Mouse (Mus musculus) mouse trophoblast stem cell (cell line): Measurements from ENCODE around the gene Defb21.

Experiments
- in situ Hi-C, 2 experiments: fragments of 300-500 bp; cut with MseI, MboI; formaldehyde crosslinking; loops; 2 replicates in 1 of 2; 3 replicates in 1 of 2; pipeline ENCODE4 v1.15.1; 2025

Gene Defb21

GRCm38 (mm10) chr2:152604057-152604456 lies 31.5 kb downstream of the Defb21 start, which contains the start of gene Defb36:
Gene Defb36, plus strand, starts transcription at chr2:152604327.
- in situ Hi-C loops = no loop called here

- in situ Hi-C loops = no loop called here
Measured at GRCm38 (mm10) chr2:152607746-152608145, 35.2 kb downstream of the Defb21 start.

- in situ Hi-C loops = no loop called here
Measured at GRCm38 (mm10) chr2:152608719-152609118, 36.2 kb downstream of the Defb21 start.

GRCm38 (mm10) chr2:152612193-152612592 lies 39.6 kb downstream of the Defb21 start:
- in situ Hi-C loops = no loop called here

- in situ Hi-C loops = loop anchor here (5.0 kb wide), 1 partner anchor 42 kb away; no protein-coding TSS in a partner anchor
Measured at GRCm38 (mm10) chr2:152615563-152615962, 43.0 kb downstream of the Defb21 start.

GRCm38 (mm10) chr2:152616470-152616869 lies 43.9 kb downstream of the Defb21 start:
- in situ Hi-C loops = loop anchor here (5.0 kb wide), 1 partner anchor 41 kb away; no protein-coding TSS in a partner anchor

- in situ Hi-C loops = loop anchor here (5.0 kb wide), 1 partner anchor 40 kb away; no protein-coding TSS in a partner anchor
Measured at GRCm38 (mm10) chr2:152617374-152617773, 44.8 kb downstream of the Defb21 start.

- in situ Hi-C loops = no loop called here
Measured at GRCm38 (mm10) chr2:152620367-152621134, 48.0 kb downstream of the Defb21 start.

GRCm38 (mm10) chr2:152622151-152622550 lies 49.6 kb downstream of the Defb21 start:
- in situ Hi-C loops = no loop called here

- in situ Hi-C loops = no loop called here
Measured at GRCm38 (mm10) chr2:152622953-152623352, 50.4 kb downstream of the Defb21 start, which contains the start of gene Defb25. Gene Defb25, minus strand, starts transcription at chr2:152623053.
